Mouse (Mus musculus): ENCODE data around the gene Svs6. TPM values are rescaled to one million over a fixed set of nuclear protein-coding genes. Genes with fewer than 3 reads are reported as not detected.

The Svs6 gene
- total RNA-seq, 2 experiments from 2014 or later, result not detected

Small RNA genes within 50 kb of the gene (microRNA-seq; reads per million reads assigned to microRNA genes)
- 0 reads per million in 2 experiments for gene Mir7678

Other genes with a start within 250 kb of the Svs6 start
- 10 to 100 TPM; 47.8 to 48.6 TPM for gene Stk4, start 246.4 kb upstream of the Svs6 start, total RNA-seq (2021)
- 10 to 100 TPM; 86.8 to 95.2 TPM for gene Tomm34, start 245.6 kb upstream of the Svs6 start, total RNA-seq (2021)
- gene Kcns1, start 145.6 kb upstream of the Svs6 start, total RNA-seq (2021), result 1 to 10 TPM; 4.4 to 5.0 TPM
- not detected for gene Wfdc5, start 134.0 kb upstream of the Svs6 start, total RNA-seq (2021)
- not detected for gene Wfdc12, start 126.1 kb upstream of the Svs6 start, total RNA-seq (2021)
- gene Wfdc15a, start 116.6 kb upstream of the Svs6 start, total RNA-seq (2021), result not detected
- not detected for gene Wfdc15b, start 95.1 kb upstream of the Svs6 start, total RNA-seq (2021)
- not detected for gene Svs2, start 78.3 kb upstream of the Svs6 start, total RNA-seq (2021)
- gene Svs3b, start 60.1 kb upstream of the Svs6 start, total RNA-seq (2021), result not detected
- gene Svs4, start 38.3 kb upstream of the Svs6 start, total RNA-seq (2021), result not detected
- gene Svs3a, start 27.5 kb upstream of the Svs6 start, total RNA-seq (2021), result not detected
- gene Svs5, start 16.0 kb downstream of the Svs6 start, total RNA-seq (2021), result not detected
- under 1 TPM; 0.59 to 0.68 TPM for gene Slpi, start 72.3 kb downstream of the Svs6 start, total RNA-seq (2021)
- under 1 TPM; 0.34 to 0.45 TPM for gene Rbpjl, start 86.4 kb downstream of the Svs6 start, total RNA-seq (2021)
- 10 to 100 TPM; 13.0 to 17.5 TPM for gene Matn4, start 88.4 kb downstream of the Svs6 start, total RNA-seq (2021)
- 100 to 1,000 TPM; 101 to 146 TPM for gene Sdc4, start 127.1 kb downstream of the Svs6 start, total RNA-seq (2021)
- 10 to 100 TPM; 41.0 to 45.2 TPM for gene Sys1, start 140.2 kb downstream of the Svs6 start, total RNA-seq (2021)
- gene Gm20458, start 144.2 kb downstream of the Svs6 start, total RNA-seq (2021), result 10 to 100 TPM in 1 of 2 experiments, 1 to 10 TPM in 1; 3.9 to 11.3 TPM
- gene Trp53tg5, start 157.0 kb downstream of the Svs6 start, total RNA-seq (2021), result not detected
- 100 to 1,000 TPM; 116 to 118 TPM for gene Dbndd2, start 169.4 kb downstream of the Svs6 start, total RNA-seq (2021)
- gene Pigt, start 180.8 kb downstream of the Svs6 start, total RNA-seq (2021), result 10 to 100 TPM; 85.3 to 87.3 TPM
- under 1 TPM in 1 of 2 experiments, not detected in 1; 0.34 TPM for gene Wfdc2, start 245.7 kb downstream of the Svs6 start, total RNA-seq (2021)

Measured in layer of hippocampus, postnatal 25 days (tissue).